8 mouse cellular contexts compared by ENCODE assay signal in the genomic region with DNA sequence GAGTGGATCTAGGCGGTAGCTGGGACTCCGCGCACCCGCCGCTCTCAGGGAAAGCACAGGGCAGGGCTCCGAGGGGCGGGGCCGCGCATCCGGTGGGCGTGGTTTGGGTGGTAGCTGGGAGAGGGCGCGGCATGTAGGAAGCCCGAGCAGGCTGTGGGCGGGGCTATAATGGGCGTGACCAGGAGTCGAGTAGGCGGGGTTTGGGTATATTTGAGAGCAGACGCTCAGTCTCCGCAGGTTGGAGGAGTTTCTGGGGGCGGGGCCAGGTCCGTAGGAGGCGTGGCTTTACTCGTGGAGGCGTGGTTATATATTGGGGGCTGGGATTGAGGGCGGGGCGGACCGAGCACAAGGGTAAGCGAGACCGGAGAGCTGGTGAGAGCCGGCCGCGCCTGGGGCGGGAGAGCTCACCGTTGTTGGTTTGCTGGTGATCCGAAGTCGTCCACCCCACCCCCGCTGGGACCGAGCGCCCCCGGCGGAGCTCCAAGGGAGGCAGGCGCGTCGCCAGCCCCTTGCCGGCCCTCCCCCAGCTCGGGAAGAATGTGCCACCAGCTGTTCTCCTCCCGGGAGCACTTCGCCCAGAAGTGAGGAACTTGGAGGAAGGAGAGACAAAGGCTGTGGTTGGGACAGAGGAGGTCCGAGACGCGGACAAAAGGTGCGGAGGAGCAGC. TPM values are rescaled to one million over a fixed set of nuclear protein-coding genes. Genes with fewer than 3 reads are reported as not detected.
DNase-seq lines count a peak whose midpoint lies in the region; ATAC-seq and TF ChIP-seq lines count a peak whose summit lies in the region.

Gene Myo10, plus strand, starts transcription at position 326 of the 667 bp plus-strand sequence.

- peak; percentile 100 for DNase-seq in NIH3T3 (ENCODE audit: low read depth)
- DNase-seq in cerebellum, adult 9-11 months, result peak; percentile 92
- peak; percentile 87 to 90 for DNase-seq in layer of hippocampus, adult 8-10 months (ENCODE audit: low spot score in 2 of 2)
- DNase-seq in lung, embryonic 14.5 days, result peak; percentile 100
- DNase-seq in testis, postnatal 14 days (ENCODE audit: low spot score), result peak; percentile 100

- peak within 1 kb of the TSS; percentile 74 for H3K4me2 ChIP-seq in lung, embryonic 14.5 days

- peak; percentile 90 for ATAC-seq in frontal cortex, adult (ENCODE audit: low TSS enrichment)
- peak; percentile 84 to 87 for ATAC-seq in hematopoietic stem cell, adult 5-6 weeks (replicated peaks in 1 of 2; ENCODE audit: insufficient read depth in 1 of 2, low FRiP score in 2 of 2, low TSS enrichment in 1 of 2, low read depth in 1 of 2, poor library complexity in 2 of 2, severe bottlenecking in 2 of 2)
- peak; percentile 96 for ATAC-seq in lung, embryonic 14.5 days (ENCODE audit: insufficient read depth)
- peak; percentile 90 for ATAC-seq in neutrophil, adult 5-6 weeks (ENCODE audit: extremely low read depth, insufficient number of reproducible peaks, low FRiP score, poor library complexity, severe bottlenecking)

- peak within 1 kb of the TSS; percentile 84 for H3K9ac ChIP-seq in lung, embryonic 14.5 days

- H3K4me1 ChIP-seq in lung, embryonic 14.5 days (ENCODE audit: insufficient read depth), result peaks cover 9% of the 10 kb centered on the region

- H3K27ac ChIP-seq in lung, embryonic 14.5 days (ENCODE audit: low read depth), result peak within 1 kb of the TSS; percentile 93

- under 1% methylated on average over 53 of the region's 53 CpGs for WGBS in lung, embryonic 14.5 days

- no peaks in the 10 kb centered on the region for H3K27me3 ChIP-seq in lung, embryonic 14.5 days (ENCODE audit: insufficient read depth, low read length)

- H3K36me3 ChIP-seq in lung, embryonic 14.5 days (ENCODE audit: insufficient read depth), result no peaks in the 10 kb centered on the region

- H3K4me3 ChIP-seq in lung, embryonic 14.5 days (ENCODE audit: low read depth, low read length), result peak within 1 kb of the TSS; percentile 91

- TF ChIP-seq CTCF in lung, embryonic 14.5 days (IDR thresholded peaks at IDR 0.05; ENCODE audit: low read depth), result peak; percentile 46

- H3K9me3 ChIP-seq in lung, embryonic 14.5 days (ENCODE audit: low read depth, low read length), result no peaks in the 10 kb centered on the region

RNA-seq across cellular contexts. Expression of gene Myo10, which starts in this region (rescaled TPM):
- 9.3 and 13.8 TPM in 2 replicates for total RNA-seq in hematopoietic stem cell, adult 5-6 weeks (2017)
- total RNA-seq in layer of hippocampus, adult 8-10 months (2022), result 10 to 100 TPM; 45.9 to 60.5 (median 53.5) TPM
- polyA plus RNA-seq in lung, embryonic 14.5 days (2014; fragmentation: Nextera tagmentation; extraction: Ambion mirVana), result 48.5 and 54.8 TPM in 2 replicates
- 1.2 and 1.5 TPM in 2 replicates for total RNA-seq in neutrophil, adult 5-6 weeks (2017)

Comparison
In these comparisons a context has a peak if more than half of its experiments do, and no peak if none do; other contexts are left out.
1. Peak in every context shown above with its lines: DNase-seq, ATAC-seq, H3K4me3 ChIP-seq and H3K27ac ChIP-seq.